Mouse (Mus musculus) stomach, postnatal 0 days (tissue): ENCODE results near the gene Olfr26.

Experiments used
- CTCF ChIP-seq: IDR thresholded peaks from 2 replicates; pipeline ENCODE4 v1.5.1; 2016; ENCODE audit warnings: antibody characterized with exemption, low read depth, mild to moderate bottlenecking, moderate library complexity
- EP300 ChIP-seq: optimal IDR thresholded peaks from 2 replicates; pipeline ENCODE3; 2016; ENCODE audit warnings: antibody characterized with exemption

DNA sequence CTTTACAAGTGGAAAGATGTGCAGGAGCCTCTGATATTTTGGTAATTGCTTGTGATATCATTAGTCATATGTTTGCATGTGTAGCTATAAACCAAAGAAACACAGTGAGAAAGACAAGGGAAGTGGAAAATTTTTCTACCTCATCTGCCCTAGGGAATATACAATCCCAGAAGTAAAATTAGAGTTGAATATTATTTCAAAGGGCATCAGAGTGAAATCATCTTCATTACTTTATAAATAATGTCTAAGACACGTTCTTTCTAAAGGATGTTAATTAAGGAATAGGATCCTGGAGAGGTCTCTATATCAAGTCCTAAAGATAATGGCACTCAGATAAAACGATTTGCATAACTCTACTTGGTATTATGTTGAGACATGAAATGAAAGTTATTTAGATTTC, 40.5 kb upstream of the Olfr26 start, which contains the start of gene Olfr922:
- TF ChIP-seq CTCF (no peak), EP300 (no peak)
